Mouse (Mus musculus) stomach, embryonic 16.5 days (tissue): ENCODE data around the gene Gm20521. TPM values are rescaled to one million over a fixed set of nuclear protein-coding genes. Genes with fewer than 3 reads are reported as not detected.

Experiments
- ATAC-seq: fragments of 200-750 bp; cut with Nextera tagmentation; 2 replicates; pipeline ENCODE4 v1.8.0; 2017; ENCODE audit warnings: moderate number of reproducible peaks, moderate TSS enrichment; ENCODE audit not compliant: insufficient read depth, low FRiP score
- H3K27ac ChIP-seq: fragments of 300-500 bp; sonication (generic); 2 replicates; pipeline ENCODE4 v1.5.1; 2014; ENCODE audit warnings: low read length
- H3K27me3 ChIP-seq: fragments of 300-500 bp; sonication (generic); 2 replicates; pipeline ENCODE4 v1.6.1; 2014; ENCODE audit warnings: low read length, control low read depth, mixed read lengths; ENCODE audit not compliant: control insufficient read depth, insufficient read depth
- H3K36me3 ChIP-seq: fragments of 300-500 bp; sonication (generic); 2 replicates; pipeline ENCODE4 v1.6.1; 2014; ENCODE audit warnings: low read length; ENCODE audit not compliant: control insufficient read depth, insufficient read depth
- H3K4me1 ChIP-seq: fragments of 300-500 bp; sonication (generic); 2 replicates; pipeline ENCODE4 v1.6.1; 2014; ENCODE audit warnings: low read length, control low read depth, mixed read lengths; ENCODE audit not compliant: control insufficient read depth, insufficient read depth
- H3K4me2 ChIP-seq: fragments of 300-500 bp; sonication (generic); 2 replicates; pipeline ENCODE4 v1.6.1; 2014; ENCODE audit warnings: low read depth, low read length, mixed read lengths
- H3K4me3 ChIP-seq: fragments of 300-500 bp; sonication (generic); replicated peaks from 2 replicates; pipeline ENCODE4 v1.5.1; 2014; ENCODE audit warnings: mild to moderate bottlenecking, low read length
- H3K9ac ChIP-seq: fragments of 300-500 bp; sonication (generic); 2 replicates; pipeline ENCODE4 v1.6.1; 2014; ENCODE audit warnings: low read length
- H3K9me3 ChIP-seq: fragments of 300-500 bp; sonication (generic); replicated peaks from 2 replicates; pipeline ENCODE4 v1.6.1; 2016; ENCODE audit warnings: low read length, control low read depth; ENCODE audit not compliant: control insufficient read depth
- WGBS: fragments of 180-500 bp; shearing (Covaris S2); extraction: QIAGEN DNeasy Blood & Tissue Kit; methylation state at CpG from one replicate; pipeline ENCODE4 v1.1.7; 2014; 5-methylcytosine and 5-hydroxymethylcytosine counted together
- polyA plus RNA-seq: library from polyadenylated mRNA; unstranded; fragments of >200 nt; fragmentation: Nextera tagmentation; extraction: Ambion mirVana; gene quantifications from 2 replicates; pipeline ENCODE4 v1.2.1, GENCODE M21; 2015

Gene Gm20521
- polyA plus RNA-seq, 1 experiment from 2014 or later = 0.12 TPM

DNA sequence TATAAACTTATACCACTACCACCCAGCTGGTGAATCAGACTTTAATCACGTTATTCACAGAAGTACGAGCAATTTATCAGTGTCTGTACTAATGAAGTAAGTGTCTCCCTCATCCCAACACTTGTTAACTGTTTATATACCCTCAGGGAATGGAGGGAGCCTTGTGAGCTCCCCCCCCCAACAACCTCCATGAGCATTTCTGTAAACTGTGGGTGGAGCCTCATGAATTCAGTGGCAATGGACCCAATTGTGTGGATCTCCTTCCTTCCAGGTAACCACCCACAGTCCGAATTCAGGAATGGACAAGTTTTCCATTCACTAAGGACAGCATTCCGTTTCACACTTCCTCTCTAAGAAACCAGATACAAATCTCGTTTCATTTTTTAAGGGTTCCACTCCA lies 17.6 kb upstream of the Gm20521 start:
- H3K4me2 ChIP-seq = no peak overlapping the region
- H3K36me3 ChIP-seq = no peaks in the 10 kb centered on the region
- H3K9me3 ChIP-seq = no peaks in the 10 kb centered on the region
- H3K4me3 ChIP-seq = no peak overlapping the region
- no peak overlapping the region for H3K27ac ChIP-seq
- H3K27me3 ChIP-seq = no peaks in the 10 kb centered on the region
- no peak overlapping the region for H3K9ac ChIP-seq
- H3K4me1 ChIP-seq = no peaks in the 10 kb centered on the region
- no peak for ATAC-seq
- 63% methylated on average over 5 of the region's 5 CpGs for WGBS

- H3K4me3 ChIP-seq = no peak overlapping the region
- H3K27me3 ChIP-seq = no peaks in the 10 kb centered on the region
- H3K9ac ChIP-seq = no peak overlapping the region
- no peaks in the 10 kb centered on the region for H3K9me3 ChIP-seq
- H3K4me1 ChIP-seq = no peaks in the 10 kb centered on the region
- no peak overlapping the region for H3K4me2 ChIP-seq
- WGBS = 50% methylated on average over 3 of the region's 3 CpGs
- H3K36me3 ChIP-seq = no peaks in the 10 kb centered on the region
- no peak overlapping the region for H3K27ac ChIP-seq
- ATAC-seq = no peak
Measured at GRCm38 (mm10) chr14:54866268-54866667, 17.0 kb upstream of the Gm20521 start.

GRCm38 (mm10) chr14:54866936-54867335 lies 16.3 kb upstream of the Gm20521 start:
- H3K4me1 ChIP-seq = no peaks in the 10 kb centered on the region
- no peaks in the 10 kb centered on the region for H3K27me3 ChIP-seq
- no peak overlapping the region for H3K27ac ChIP-seq
- H3K4me2 ChIP-seq = no peak overlapping the region
- no peak overlapping the region for H3K9ac ChIP-seq
- no peaks in the 10 kb centered on the region for H3K36me3 ChIP-seq
- H3K4me3 ChIP-seq = no peak overlapping the region
- 59% methylated on average over 5 of the region's 5 CpGs for WGBS
- no peak for ATAC-seq
- H3K9me3 ChIP-seq = no peaks in the 10 kb centered on the region

- Histone ChIP-seq H3K4me2 (no peak overlapping the region), H3K9me3 (no peaks in the 10 kb centered on the region), H3K4me1 (no peaks in the 10 kb centered on the region), H3K36me3 (no peaks in the 10 kb centered on the region), H3K27ac (no peak overlapping the region), H3K27me3 (no peaks in the 10 kb centered on the region), H3K9ac (no peak overlapping the region), H3K4me3 (no peak overlapping the region)
- 76% methylated on average over 4 of the region's 4 CpGs for WGBS
- ATAC-seq = no peak
Measured at GRCm38 (mm10) chr14:54868026-54868425, 15.2 kb upstream of the Gm20521 start.

DNA sequence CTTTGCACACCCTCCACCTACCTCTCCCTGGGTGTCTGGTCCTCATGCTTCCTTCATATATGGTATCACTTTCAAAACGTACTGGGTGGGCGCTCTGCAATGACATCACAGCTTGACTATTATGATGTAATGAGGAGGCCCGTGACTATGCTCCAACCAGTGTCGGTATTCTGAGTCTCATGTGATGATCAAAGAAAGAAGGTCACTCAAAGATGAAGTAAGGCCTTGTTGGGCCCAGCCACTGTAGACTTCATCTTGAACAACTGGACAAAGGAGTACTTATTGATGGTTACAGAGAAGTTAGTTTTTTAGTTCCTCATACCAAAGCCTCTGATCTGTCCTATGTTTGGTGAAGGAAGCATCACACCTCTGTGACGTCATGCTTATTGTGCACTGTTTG lies 12.4 kb upstream of the Gm20521 start, which contains the start of gene Homez:
Homez (minus strand) TSS at position 101 of the 400 bp plus-strand sequence.
- ATAC-seq = no peak
- H3K4me3 ChIP-seq = no peak within 1 kb of the TSS
- no peaks in the 10 kb centered on the region for H3K36me3 ChIP-seq
- WGBS = 89% methylated on average over 5 of the region's 5 CpGs
- no peaks in the 10 kb centered on the region for H3K9me3 ChIP-seq
- H3K4me1 ChIP-seq = peaks cover 3% of the 10 kb centered on the region
- no peaks in the 10 kb centered on the region for H3K27me3 ChIP-seq
- no peak within 1 kb of the TSS for H3K4me2 ChIP-seq
- H3K9ac ChIP-seq = no peak within 1 kb of the TSS
- no peak within 1 kb of the TSS for H3K27ac ChIP-seq

DNA sequence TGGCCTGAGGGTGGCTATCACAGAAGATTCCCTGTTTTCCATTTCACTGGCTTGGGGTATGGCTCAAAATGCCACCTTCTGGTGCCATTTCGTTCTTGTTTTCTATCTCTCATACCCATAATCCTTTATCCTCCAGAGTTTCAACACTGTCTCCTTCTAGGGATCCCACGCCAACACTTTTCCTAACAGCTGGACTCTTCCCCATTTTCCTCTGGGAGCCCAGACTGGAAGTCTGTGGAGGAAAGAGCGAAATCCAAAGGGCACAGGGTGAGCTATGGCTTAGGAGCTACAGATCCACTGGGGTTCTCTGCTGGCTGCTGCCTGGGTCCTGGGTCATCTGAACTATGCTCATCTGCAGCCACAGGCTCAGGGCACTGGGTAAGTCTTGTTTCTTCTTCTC lies 9.1 kb upstream of the Gm20521 start:
- Histone ChIP-seq H3K9me3 (no peaks in the 10 kb centered on the region), H3K4me2 (no peak overlapping the region), H3K4me3 (no peak overlapping the region), H3K9ac (no peak overlapping the region), H3K27ac (no peak overlapping the region), H3K4me1 (peaks cover 6% of the 10 kb centered on the region), H3K36me3 (no peaks in the 10 kb centered on the region), H3K27me3 (no peaks in the 10 kb centered on the region)
- WGBS = 93% methylated on average over 3 of the region's 3 CpGs
- no peak for ATAC-seq

GRCm38 (mm10) chr14:54875844-54876538 lies 7.2 kb upstream of the Gm20521 start:
- Histone ChIP-seq H3K9me3 (no peaks in the 10 kb centered on the region), H3K36me3 (no peaks in the 10 kb centered on the region), H3K4me1 (peaks cover 6% of the 10 kb centered on the region), H3K4me2 (peak overlapping the region; percentile 99), H3K27me3 (no peaks in the 10 kb centered on the region), H3K9ac (peak overlapping the region; percentile 88), H3K4me3 (peak overlapping the region; percentile 76), H3K27ac (peak overlapping the region; percentile 75)
- peak; percentile 40; the same call in 1 of the 2 replicates for ATAC-seq
- 3% methylated on average over 36 of the region's 36 CpGs for WGBS

- peak; percentile 91 for ATAC-seq
- Histone ChIP-seq H3K4me2 (peak overlapping the region; percentile 99), H3K27ac (peak overlapping the region; percentile 75), H3K36me3 (no peaks in the 10 kb centered on the region), H3K9ac (peak overlapping the region; percentile 88), H3K27me3 (no peaks in the 10 kb centered on the region), H3K4me3 (peak overlapping the region; percentile 76), H3K9me3 (no peaks in the 10 kb centered on the region), H3K4me1 (peaks cover 6% of the 10 kb centered on the region)
- WGBS = under 1% methylated on average over 68 of the region's 72 CpGs
Measured at GRCm38 (mm10) chr14:54876539-54877047, 6.6 kb upstream of the Gm20521 start.

GRCm38 (mm10) chr14:54877048-54877715 lies 6.1 kb upstream of the Gm20521 start, which contains the start of gene Ppp1r3e:
Ppp1r3e (minus strand) TSS chr14:54877550.
- Histone ChIP-seq H3K27me3 (no peaks in the 10 kb centered on the region), H3K4me2 (peak within 1 kb of the TSS; percentile 99), H3K4me1 (peaks cover 6% of the 10 kb centered on the region), H3K4me3 (peak within 1 kb of the TSS; percentile 76), H3K9ac (peak within 1 kb of the TSS; percentile 88), H3K36me3 (no peaks in the 10 kb centered on the region), H3K9me3 (no peaks in the 10 kb centered on the region), H3K27ac (peak within 1 kb of the TSS; percentile 75)
- WGBS = under 1% methylated on average over 61 of the region's 61 CpGs
- ATAC-seq = peak; percentile 85
